Mouse (Mus musculus): ENCODE measurements around the gene Sdhc. TPM values are rescaled to one million over a fixed set of nuclear protein-coding genes. Genes with fewer than 3 reads are reported as not detected.

Gene Sdhc
- polyA plus RNA-seq (2014; fragmentation: Nextera tagmentation; extraction: Ambion mirVana), result 280 and 291 TPM in 2 replicates

GRCm38 (mm10) chr1:171149974-171150760 lies at the start of gene Sdhc, which contains the start of gene Mpz:
Sdhc (minus strand) TSS chr1:171150603.
Mpz (plus strand) TSS chr1:171150711.
- Histone ChIP-seq H3K9ac (ENCODE audit: low read length) (peak within 1 kb of the TSS; percentile 67), H3K27ac (ENCODE audit: low read depth, low read length) (no peak within 1 kb of the TSS), H3K4me2 (ENCODE audit: low read depth) (peak within 1 kb of the TSS; percentile 68), H3K36me3 (ENCODE audit: control insufficient read depth, insufficient read depth, low read length) (no peaks in the 10 kb centered on the region), H3K4me3 (ENCODE audit: low read depth, low read length) (peak within 1 kb of the TSS; percentile 61), H3K9me3 (ENCODE audit: control insufficient read depth, low read length) (no peaks in the 10 kb centered on the region), H3K4me1 (ENCODE audit: control insufficient read depth, insufficient read depth, low read length) (peaks cover 4% of the 10 kb centered on the region; the same call in 1 of the 2 replicates), H3K27me3 (ENCODE audit: control insufficient read depth, insufficient read depth, low read length) (no peaks in the 10 kb centered on the region)
- DNase-seq (ENCODE audit: low spot score) (peak; percentile 97), ATAC-seq (ENCODE audit: insufficient read depth, low FRiP score, low TSS enrichment) (peak; percentile 98)
- under 1% methylated on average over 33 of the region's 34 CpGs for WGBS

GRCm38 (mm10) chr1:171199532-171199931 lies 49.1 kb upstream of the Sdhc start:
- Histone ChIP-seq H3K36me3 (ENCODE audit: control insufficient read depth, insufficient read depth, low read length) (no peaks in the 10 kb centered on the region), H3K9ac (ENCODE audit: low read length) (no peak overlapping the region), H3K27ac (ENCODE audit: low read depth, low read length) (no peak overlapping the region), H3K4me3 (ENCODE audit: low read depth, low read length) (no peak overlapping the region), H3K4me1 (ENCODE audit: control insufficient read depth, insufficient read depth, low read length) (no peaks in the 10 kb centered on the region; the same call in 1 of the 2 replicates), H3K9me3 (ENCODE audit: control insufficient read depth, low read length) (no peaks in the 10 kb centered on the region), H3K27me3 (ENCODE audit: control insufficient read depth, insufficient read depth, low read length) (peaks cover 21% of the 10 kb centered on the region), H3K4me2 (ENCODE audit: low read depth) (no peak overlapping the region)
- DNase-seq (ENCODE audit: low spot score) (no peak), ATAC-seq (ENCODE audit: insufficient read depth, low FRiP score, low TSS enrichment) (no peak)
- WGBS, result 45% methylated on average over 1 of the region's 1 CpGs

- under 1% methylated on average over 33 of the region's 33 CpGs for WGBS
- Histone ChIP-seq H3K4me1 (ENCODE audit: control insufficient read depth, insufficient read depth, low read length) (peaks cover 9% of the 10 kb centered on the region), H3K27me3 (ENCODE audit: control insufficient read depth, insufficient read depth, low read length) (peaks cover 33% of the 10 kb centered on the region)
Observed at GRCm38 (mm10) chr1:171195887-171196397, 45.5 kb upstream of the Sdhc start, which contains the start of gene Pcp4l1. Pcp4l1 (minus strand) TSS chr1:171196268.

GRCm38 (mm10) chr1:171195046-171195822 lies 44.8 kb upstream of the Sdhc start:
- H3K4me3 ChIP-seq (ENCODE audit: low read depth, low read length), result peak overlapping the region; percentile 51
- H3K9me3 ChIP-seq (ENCODE audit: control insufficient read depth, low read length), result no peaks in the 10 kb centered on the region
- peaks cover 9% of the 10 kb centered on the region for H3K4me1 ChIP-seq (ENCODE audit: control insufficient read depth, insufficient read depth, low read length)
- H3K4me2 ChIP-seq (ENCODE audit: low read depth), result peak overlapping the region; percentile 96
- no peaks in the 10 kb centered on the region for H3K36me3 ChIP-seq (ENCODE audit: control insufficient read depth, insufficient read depth, low read length)
- no peak overlapping the region; the same call in 1 of the 2 replicates for H3K9ac ChIP-seq (ENCODE audit: low read length)
- H3K27me3 ChIP-seq (ENCODE audit: control insufficient read depth, insufficient read depth, low read length), result peaks cover 33% of the 10 kb centered on the region
- no peak overlapping the region for H3K27ac ChIP-seq (ENCODE audit: low read depth, low read length)
- WGBS, result 5% methylated on average over 20 of the region's 20 CpGs
- ATAC-seq (ENCODE audit: insufficient read depth, low FRiP score, low TSS enrichment) (no peak), DNase-seq (ENCODE audit: low spot score) (peak; percentile 30)

More at GRCm38 (mm10) chr1:171195887-171196397, 45.5 kb upstream of the Sdhc start, which contains the start of gene Pcp4l1:
- Histone ChIP-seq H3K9me3 (ENCODE audit: control insufficient read depth, low read length) (no peaks in the 10 kb centered on the region), H3K9ac (ENCODE audit: low read length) (peak within 1 kb of the TSS; percentile 43), H3K4me3 (ENCODE audit: low read depth, low read length) (peak within 1 kb of the TSS; percentile 51), H3K36me3 (ENCODE audit: control insufficient read depth, insufficient read depth, low read length) (no peaks in the 10 kb centered on the region), H3K4me2 (ENCODE audit: low read depth) (peak within 1 kb of the TSS; percentile 96), H3K27ac (ENCODE audit: low read depth, low read length) (no peak within 1 kb of the TSS)
- ATAC-seq (ENCODE audit: insufficient read depth, low FRiP score, low TSS enrichment), result peak; percentile 67
- peak; percentile 55 for DNase-seq (ENCODE audit: low spot score)

GRCm38 (mm10) chr1:171193911-171194830 lies 43.8 kb upstream of the Sdhc start:
- no peaks in the 10 kb centered on the region for H3K9me3 ChIP-seq (ENCODE audit: control insufficient read depth, low read length)
- peaks cover 12% of the 10 kb centered on the region for H3K4me1 ChIP-seq (ENCODE audit: control insufficient read depth, insufficient read depth, low read length)
- H3K27ac ChIP-seq (ENCODE audit: low read depth, low read length), result no peak overlapping the region
- no peak overlapping the region for H3K4me2 ChIP-seq (ENCODE audit: low read depth)
- WGBS, result 29% methylated on average over 11 of the region's 11 CpGs
- H3K9ac ChIP-seq (ENCODE audit: low read length), result no peak overlapping the region
- peaks cover 33% of the 10 kb centered on the region for H3K27me3 ChIP-seq (ENCODE audit: control insufficient read depth, insufficient read depth, low read length)
- H3K4me3 ChIP-seq (ENCODE audit: low read depth, low read length), result no peak overlapping the region
- ATAC-seq (ENCODE audit: insufficient read depth, low FRiP score, low TSS enrichment) (no peak), DNase-seq (ENCODE audit: low spot score) (peak; percentile 39)
- H3K36me3 ChIP-seq (ENCODE audit: control insufficient read depth, insufficient read depth, low read length), result no peaks in the 10 kb centered on the region

- peak overlapping the region; percentile 20 for H3K4me2 ChIP-seq (ENCODE audit: low read depth)
- DNase-seq (ENCODE audit: low spot score) (peak; percentile 53), ATAC-seq (ENCODE audit: insufficient read depth, low FRiP score, low TSS enrichment) (no peak)
- H3K27me3 ChIP-seq (ENCODE audit: control insufficient read depth, insufficient read depth, low read length), result peaks cover 33% of the 10 kb centered on the region
- no peaks in the 10 kb centered on the region for H3K9me3 ChIP-seq (ENCODE audit: control insufficient read depth, low read length)
- no peak overlapping the region for H3K9ac ChIP-seq (ENCODE audit: low read length)
- H3K4me3 ChIP-seq (ENCODE audit: low read depth, low read length), result 0 out of 2 replicates have a peak overlapping the region, but pooled peaks have one; percentile 3
- peaks cover 16% of the 10 kb centered on the region for H3K4me1 ChIP-seq (ENCODE audit: control insufficient read depth, insufficient read depth, low read length)
- no peak overlapping the region for H3K27ac ChIP-seq (ENCODE audit: low read depth, low read length)
- WGBS, result 3% methylated on average over 18 of the region's 18 CpGs
- H3K36me3 ChIP-seq (ENCODE audit: control insufficient read depth, insufficient read depth, low read length), result no peaks in the 10 kb centered on the region
Observed at GRCm38 (mm10) chr1:171193093-171193840, 42.9 kb upstream of the Sdhc start.

GRCm38 (mm10) chr1:171192283-171192682 lies 41.9 kb upstream of the Sdhc start:
- Histone ChIP-seq H3K4me1 (ENCODE audit: control insufficient read depth, insufficient read depth, low read length) (peaks cover 16% of the 10 kb centered on the region), H3K9me3 (ENCODE audit: control insufficient read depth, low read length) (no peaks in the 10 kb centered on the region), H3K4me3 (ENCODE audit: low read depth, low read length) (no peak overlapping the region), H3K4me2 (ENCODE audit: low read depth) (no peak overlapping the region), H3K36me3 (ENCODE audit: control insufficient read depth, insufficient read depth, low read length) (no peaks in the 10 kb centered on the region), H3K27ac (ENCODE audit: low read depth, low read length) (no peak overlapping the region), H3K9ac (ENCODE audit: low read length) (no peak overlapping the region), H3K27me3 (ENCODE audit: control insufficient read depth, insufficient read depth, low read length) (peaks cover 33% of the 10 kb centered on the region)
- ATAC-seq (ENCODE audit: insufficient read depth, low FRiP score, low TSS enrichment) (no peak), DNase-seq (ENCODE audit: low spot score) (no peak)
- 45% methylated on average over 10 of the region's 10 CpGs for WGBS
